Mouse (Mus musculus): ENCODE measurements around the gene Wdr31.
A peak's percentile ranks its signal among the peaks of the same experiment; 100 is the strongest.

Wdr31 gene

DNA sequence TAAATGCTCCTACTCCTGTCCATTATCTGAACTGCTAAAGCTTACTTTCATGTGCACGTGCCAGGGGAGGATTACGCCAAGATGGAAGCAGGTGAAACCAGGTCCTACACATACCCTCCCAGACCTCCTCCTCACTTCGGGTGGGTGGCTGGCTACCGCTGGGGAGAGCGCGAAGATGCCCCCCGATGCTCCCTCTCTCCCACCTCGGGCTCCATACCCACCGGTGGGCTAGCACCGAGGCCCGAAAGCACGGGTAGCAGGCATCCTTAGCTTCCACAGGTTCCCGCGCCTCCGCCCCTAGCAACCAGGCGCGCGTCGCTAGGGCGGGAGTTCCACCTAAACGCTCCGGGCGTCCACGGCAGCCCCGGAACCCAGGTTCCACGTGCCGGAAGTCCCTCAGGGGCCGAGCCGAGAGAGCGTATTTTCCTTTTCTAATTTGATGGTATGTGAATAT lies at the start of gene Wdr31:
TSS of gene Wdr31 (minus strand) at position 299 of the 454 bp plus-strand sequence.
- peak; percentile 83 for DNase-seq (ENCODE audit: inconsistent ontology term)

DNA sequence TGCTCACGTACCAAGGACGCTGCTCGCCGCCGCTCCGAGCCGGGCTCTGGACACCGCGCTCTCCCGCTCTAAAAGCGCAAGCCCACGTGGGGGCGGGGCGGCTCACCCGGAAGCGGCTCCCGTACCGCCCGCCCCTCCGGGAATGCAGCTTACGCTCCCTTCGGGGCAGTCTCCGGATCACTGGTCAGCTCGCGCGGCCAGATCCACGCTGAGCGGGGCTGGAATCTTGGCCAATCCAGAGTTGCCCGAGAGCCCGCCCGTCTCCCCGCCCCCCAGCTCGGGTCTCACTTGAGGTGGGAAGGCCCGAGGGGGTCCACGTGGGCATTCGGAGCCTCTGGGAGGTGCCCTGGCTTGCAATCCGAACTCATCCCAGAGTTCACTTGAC lies 49.1 kb upstream of the Wdr31 start, which contains the start of gene Alad:
TSS of gene Alad (minus strand) at position 70 of the 385 bp plus-strand sequence.
- peak; percentile 94 for DNase-seq (ENCODE audit: inconsistent ontology term)

DNA sequence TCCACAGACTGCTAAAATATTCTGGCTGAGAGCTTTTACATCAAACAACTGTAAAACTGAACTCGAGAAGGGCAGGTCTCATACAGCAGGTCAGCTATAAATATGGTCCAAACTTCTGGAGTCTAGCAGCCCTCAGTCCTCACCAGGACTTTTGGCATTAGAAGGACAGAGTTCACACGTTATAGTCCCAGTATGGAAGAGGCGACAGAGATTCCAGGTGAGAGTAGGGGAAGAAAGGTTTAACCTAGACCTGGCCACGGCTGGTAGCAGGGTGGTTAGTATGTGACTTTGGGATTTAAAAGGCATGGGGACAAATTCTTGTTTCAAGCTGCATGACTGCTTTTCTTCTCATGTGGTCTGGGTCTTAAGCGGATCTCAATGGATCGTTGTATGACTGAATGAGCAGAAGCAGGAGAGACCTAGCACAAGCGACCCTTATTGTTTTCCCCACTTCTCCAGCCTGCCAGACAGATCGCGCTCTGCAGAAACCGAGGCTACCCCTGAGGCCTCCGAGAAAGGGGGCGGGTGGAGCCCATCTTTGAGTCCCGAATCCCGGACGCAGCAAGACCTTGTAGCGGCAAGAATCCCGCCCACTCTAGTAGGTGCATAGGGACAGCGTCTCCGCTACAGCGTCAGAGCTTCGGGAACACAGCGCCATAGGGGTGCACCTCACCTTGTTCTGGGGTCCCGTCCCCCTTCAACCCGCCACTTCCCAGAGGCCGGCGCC lies 48.6 kb upstream of the Wdr31 start:
- no peak for DNase-seq (ENCODE audit: inconsistent ontology term)

DNA sequence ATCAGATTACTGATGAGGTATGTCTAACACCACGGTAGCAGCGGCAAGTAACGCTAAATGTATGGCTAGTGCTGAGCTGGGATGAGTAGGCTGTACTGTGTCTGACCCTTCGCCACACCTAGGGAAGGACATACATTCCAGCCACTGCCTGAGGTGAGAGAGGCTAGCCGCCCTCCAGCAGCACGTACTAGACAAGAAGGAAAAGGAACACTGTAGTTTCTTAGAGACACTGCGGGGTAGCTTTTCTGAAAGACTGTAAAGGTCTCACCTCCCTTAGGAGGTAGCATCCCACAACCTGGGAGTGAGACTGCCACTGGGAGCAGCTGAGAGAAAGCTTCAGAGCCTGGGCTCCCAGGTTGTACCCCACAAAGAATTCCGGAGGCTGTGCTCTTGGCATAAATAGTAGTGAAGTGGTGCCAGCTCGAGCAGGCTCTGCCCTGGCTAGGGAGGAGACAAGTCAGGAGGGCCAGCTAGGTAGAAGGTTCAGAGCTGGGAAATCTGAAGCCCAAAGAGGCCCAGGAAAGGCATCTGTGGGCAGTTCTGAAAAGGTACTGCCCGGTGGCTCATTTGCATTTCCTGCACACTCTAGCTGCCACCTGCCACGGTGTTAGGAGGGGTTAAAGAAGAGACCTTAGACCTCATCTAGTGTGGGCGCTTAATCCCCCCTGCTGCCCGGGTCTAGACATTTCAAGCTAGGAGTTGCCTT lies 47.9 kb upstream of the Wdr31 start:
- no peak for DNase-seq (ENCODE audit: inconsistent ontology term)

DNA sequence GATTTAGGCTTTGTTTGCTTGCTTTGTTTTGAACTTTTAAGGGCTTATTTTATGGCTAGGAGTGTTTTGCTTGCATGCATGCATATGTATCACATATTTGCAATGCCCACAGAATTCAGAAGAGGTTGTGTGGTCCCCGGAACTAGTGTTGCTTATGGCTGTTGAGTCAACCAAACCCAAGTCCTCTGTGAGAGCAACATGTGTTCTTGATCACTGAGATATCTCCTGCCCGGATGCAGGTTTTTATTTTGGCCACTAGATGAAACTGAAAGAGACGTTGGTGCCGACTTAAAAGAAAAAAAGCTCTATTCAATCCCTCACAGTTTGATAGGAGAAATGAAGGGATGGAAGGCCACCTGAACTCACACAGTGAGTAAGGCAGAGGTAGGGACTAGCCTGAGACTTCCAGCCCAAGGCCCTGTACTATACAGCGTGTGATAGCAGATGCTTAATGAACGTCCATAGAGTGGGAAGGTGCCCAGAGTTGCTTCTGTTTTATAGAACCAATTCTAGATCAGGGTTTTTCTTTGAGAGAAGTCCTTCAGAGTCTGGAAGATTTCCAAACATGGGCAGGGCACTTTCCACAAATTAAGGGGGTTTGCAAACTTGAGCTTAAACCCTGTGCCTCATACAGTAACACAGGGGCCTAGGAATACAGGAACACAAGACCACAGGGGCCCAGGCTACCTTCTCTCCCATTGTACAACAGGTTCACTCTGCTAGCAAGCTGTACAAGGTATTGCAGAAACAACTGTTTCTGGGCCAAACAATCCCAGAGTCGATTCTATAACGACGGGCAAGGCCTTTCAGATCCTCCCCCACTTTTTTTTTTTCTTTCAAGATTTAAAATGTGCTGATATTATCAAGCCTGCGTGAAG lies 47.1 kb upstream of the Wdr31 start:
- DNase-seq (ENCODE audit: inconsistent ontology term) = no peak

DNA sequence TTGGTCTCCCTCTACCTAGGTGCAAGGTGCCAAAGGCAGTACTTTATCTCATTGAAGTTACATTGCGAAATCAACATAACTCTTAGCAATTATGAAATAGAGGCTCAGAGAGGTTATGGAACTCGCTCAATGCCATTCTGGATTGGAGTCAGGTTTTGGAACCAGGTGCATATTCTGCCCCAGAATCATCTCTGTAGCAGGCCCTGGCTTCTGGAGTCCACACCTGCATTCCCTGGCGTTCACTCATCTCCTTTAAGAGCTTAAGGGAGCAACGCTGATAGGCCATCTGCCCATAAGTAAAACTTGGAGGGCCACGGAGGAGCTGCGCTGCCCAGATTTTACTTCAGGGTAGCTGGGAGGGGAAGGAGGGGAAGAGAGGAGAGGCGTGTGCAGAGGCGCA lies 46.4 kb upstream of the Wdr31 start:
- DNase-seq (ENCODE audit: inconsistent ontology term) = no peak

DNA sequence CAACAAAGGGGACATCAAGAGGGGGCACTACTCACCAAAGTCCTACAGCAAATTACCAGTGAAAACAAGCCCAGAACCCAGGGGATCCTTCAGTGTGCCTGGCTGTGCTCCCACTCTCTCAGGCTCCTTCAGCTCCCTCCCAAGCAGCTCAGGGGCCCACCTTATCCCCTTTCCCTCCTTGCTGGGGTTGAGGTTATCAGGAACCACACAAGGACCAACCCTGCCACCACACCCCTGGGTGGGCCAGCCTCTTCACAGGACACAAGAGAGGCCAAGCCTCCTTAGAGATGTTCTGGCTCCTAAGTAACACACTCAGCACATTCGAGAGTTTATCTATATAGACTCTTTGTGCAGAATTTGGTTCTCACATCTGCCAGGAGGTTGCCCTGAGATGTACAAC lies 45.9 kb upstream of the Wdr31 start:
- DNase-seq (ENCODE audit: inconsistent ontology term) = no peak

DNA sequence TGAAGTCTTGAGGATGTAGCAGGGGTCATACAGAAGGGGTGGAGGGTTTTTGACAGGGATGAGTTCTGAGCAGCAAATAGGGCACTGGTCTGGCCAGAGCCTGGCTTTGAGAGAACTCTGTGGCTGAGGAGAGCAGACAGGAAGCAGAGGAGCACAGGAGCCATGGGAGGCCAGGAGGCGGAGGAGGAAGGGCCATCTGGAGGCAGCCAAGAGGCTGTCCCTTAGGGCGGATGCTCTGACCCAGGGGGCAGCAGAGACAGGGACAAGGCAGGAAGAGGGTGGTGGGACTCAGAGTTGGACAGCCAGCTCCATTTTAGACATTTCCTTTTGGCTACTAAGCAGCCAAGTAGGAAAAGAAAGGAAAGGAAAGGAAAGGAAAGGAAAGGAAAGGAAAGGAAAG lies 45.4 kb upstream of the Wdr31 start:
- no peak for DNase-seq (ENCODE audit: inconsistent ontology term)

DNA sequence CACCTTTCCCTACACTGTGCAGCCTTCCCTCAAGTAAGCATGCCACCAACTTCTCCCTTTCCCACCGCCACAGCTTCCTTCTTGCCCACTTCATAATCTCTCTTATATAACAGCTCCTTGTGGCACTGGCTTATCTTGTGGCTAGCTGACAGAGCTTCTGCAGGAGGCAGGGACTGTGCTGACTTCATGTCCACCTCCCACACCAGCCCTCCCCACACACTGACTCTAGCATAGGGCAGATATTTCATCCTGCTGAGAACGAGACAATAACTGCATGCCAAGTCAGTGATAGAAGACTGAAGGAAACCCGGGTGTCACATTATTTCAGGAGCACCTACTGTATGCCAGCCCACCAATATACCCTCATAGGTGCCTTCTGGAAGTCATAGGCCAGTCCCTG lies 44.8 kb upstream of the Wdr31 start:
- no peak for DNase-seq (ENCODE audit: inconsistent ontology term)

DNA sequence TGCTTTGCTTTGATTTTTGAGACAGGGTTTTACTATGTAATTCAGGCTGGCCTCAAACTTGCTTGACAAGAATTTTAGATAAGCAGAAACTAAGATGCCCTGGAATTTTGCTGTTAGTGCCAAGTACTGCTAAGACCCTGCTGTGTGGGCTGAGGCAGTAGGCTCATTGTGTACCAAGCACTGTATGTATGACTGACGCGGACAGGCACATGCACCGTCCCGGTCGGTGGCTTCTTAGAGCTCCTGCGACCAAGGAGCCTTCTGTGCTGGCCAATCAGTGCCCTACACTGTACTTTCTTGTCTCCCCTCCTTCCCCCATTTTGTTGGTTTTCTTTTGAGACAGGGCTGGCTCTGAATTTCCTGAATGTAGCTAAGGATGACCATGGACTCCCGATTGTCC lies 44.3 kb upstream of the Wdr31 start:
- no peak for DNase-seq (ENCODE audit: inconsistent ontology term)

DNA sequence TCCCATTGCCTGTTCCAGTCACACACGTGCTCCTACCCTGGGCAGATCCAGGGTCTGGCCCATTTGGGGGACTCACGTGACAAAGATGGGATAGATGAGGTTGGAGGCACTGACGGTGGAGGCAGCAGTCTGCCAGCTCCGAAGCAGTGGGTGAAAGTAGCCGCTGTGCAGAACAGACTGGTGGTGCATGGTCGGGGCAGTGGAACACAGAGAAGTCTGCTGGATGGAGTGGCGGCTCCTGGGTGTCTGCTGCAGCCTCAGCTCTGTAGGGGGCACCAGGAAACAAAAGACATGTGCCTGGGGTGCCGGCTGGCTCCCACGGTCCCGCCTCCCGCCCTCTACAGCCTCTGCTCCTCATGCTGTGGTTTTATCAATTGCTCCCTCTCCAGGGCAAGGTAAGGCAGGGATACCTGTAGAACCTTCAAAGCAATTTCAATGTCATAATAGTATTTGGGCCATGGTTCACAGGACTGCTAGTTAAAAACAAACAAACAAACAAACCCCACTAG lies 43.4 kb upstream of the Wdr31 start:
- DNase-seq (ENCODE audit: inconsistent ontology term) = no peak

DNA sequence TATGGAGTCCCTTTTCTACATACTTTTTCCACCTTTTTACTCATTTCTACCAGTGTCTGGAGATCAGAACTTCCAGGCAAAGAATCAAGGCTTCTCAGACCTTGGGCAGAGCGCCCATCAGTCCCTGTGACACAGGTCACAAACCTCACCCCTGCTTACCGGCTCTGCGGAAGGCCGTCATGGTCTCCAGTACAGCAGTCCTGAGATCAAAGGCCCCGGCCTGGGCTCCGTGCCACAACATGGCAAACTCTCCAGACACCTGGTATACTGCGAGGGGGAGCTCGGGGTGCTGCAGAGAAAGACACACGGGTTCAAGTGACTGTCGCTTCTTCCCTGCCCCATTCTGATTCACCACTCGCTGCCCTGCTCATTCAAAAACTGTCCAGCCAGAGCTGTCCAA lies 39.2 kb upstream of the Wdr31 start:
- DNase-seq (ENCODE audit: inconsistent ontology term) = no peak

DNA sequence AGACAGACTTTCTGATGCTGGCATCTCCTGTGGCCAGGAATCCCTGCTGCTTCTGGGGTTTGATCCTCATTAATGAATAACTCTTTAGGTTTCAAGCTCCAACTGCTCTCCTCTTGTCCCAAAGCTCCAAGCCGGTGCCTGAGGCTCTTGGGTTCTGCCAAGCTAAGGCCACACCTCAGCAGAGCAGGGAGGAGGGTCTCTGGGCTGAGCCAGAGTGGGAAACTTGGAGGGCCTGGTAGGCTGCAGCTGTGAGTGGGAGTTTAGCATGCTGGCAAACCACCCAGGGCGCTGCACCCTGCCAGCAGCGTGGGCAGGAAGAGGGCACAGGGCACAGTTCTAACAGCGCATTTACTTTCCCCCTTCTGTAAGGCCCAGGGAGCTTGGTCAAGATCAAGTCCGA lies 38.1 kb upstream of the Wdr31 start:
- DNase-seq (ENCODE audit: inconsistent ontology term) = peak; percentile 61

DNA sequence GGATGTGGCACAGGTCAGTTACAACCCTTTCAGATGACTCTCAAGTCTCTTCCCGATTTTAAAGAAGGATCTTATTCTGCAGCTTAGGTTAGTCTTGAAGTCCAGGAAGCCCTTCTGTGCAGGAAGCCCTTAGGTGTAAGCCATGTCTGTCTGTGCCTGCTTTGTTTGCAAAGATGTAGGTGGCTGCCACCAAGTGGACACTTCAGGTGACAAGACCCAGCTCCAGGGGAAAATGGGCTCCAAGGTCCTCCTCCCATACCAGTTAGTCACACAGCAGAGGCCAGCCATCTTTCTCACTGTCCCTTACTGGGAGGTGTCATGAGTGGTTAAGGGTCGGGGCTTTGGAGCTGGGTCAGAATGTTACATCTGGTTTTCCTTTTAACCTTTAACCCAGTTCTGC lies 36.1 kb upstream of the Wdr31 start:
- no peak for DNase-seq (ENCODE audit: inconsistent ontology term)

DNA sequence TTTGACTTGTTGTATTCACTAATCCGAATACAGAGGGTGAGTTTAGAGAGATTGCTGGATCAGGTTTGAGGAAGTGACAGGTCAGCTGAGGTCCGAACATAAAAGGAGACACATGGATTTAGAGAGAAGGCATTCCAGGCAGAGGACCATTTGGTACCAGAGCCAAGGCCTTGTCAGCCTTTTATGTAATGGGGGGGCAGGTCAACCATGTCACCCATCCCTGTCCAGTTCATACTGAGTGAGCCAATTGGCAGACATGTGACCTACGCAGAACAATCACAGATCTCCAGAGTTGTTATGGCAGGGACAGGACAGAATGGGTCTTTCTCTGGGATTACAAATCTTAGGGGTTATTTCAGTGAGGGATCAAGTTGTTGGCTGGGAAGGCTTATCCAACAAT lies 35.3 kb upstream of the Wdr31 start:
- no peak for DNase-seq (ENCODE audit: inconsistent ontology term)

DNA sequence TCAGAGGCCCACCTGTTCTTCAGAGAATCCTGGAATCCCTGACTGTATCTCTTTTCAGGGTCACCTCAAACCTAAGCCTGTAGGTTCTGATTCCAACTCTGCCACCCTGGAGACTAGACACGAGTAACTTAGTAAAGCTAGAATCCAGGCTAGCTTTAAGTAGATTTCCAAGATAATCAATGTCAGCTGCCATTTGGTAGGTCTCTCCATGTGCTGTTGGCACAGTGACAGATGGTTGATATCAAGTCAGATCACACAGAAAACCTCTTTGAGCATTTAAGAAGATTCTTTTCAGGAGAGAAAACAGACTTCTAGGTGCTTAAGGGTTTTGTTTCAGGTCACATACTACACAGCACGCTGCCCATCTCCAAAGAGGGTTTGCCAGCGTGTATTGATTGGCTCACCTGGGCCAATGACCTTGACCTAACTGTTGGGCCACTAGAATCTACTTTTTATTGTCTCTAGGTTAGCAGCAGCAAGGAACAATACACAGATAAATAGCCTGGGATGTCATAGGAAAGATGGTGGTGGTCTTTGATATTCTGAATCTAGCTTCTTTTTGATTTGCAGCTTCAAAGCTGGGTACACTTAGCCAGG lies 32.8 kb upstream of the Wdr31 start, which contains the start of gene Hdhd3:
TSS of gene Hdhd3 (minus strand) at position 94 of the 597 bp plus-strand sequence.
- no peak for DNase-seq (ENCODE audit: inconsistent ontology term)

DNA sequence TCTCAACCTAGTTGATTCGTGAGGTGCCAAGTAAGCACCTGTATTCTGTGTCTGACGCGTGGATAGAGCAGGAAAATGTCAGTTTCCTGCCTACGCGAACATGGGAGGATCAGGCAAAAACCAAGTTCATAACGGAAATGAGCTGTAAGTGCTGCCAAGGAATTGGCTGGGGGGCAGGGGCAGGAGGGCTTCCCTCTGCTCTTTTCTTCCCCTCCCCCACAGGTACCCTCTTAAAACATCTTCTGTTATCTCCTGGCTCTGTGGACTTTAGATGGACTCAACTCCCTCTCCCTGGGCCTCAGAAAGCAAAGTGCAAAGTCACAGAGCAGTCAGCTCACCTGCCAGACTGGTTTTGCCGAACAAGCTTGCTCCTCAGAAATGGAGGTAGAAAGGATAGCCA lies 32.3 kb upstream of the Wdr31 start:
- DNase-seq (ENCODE audit: inconsistent ontology term) = no peak

DNA sequence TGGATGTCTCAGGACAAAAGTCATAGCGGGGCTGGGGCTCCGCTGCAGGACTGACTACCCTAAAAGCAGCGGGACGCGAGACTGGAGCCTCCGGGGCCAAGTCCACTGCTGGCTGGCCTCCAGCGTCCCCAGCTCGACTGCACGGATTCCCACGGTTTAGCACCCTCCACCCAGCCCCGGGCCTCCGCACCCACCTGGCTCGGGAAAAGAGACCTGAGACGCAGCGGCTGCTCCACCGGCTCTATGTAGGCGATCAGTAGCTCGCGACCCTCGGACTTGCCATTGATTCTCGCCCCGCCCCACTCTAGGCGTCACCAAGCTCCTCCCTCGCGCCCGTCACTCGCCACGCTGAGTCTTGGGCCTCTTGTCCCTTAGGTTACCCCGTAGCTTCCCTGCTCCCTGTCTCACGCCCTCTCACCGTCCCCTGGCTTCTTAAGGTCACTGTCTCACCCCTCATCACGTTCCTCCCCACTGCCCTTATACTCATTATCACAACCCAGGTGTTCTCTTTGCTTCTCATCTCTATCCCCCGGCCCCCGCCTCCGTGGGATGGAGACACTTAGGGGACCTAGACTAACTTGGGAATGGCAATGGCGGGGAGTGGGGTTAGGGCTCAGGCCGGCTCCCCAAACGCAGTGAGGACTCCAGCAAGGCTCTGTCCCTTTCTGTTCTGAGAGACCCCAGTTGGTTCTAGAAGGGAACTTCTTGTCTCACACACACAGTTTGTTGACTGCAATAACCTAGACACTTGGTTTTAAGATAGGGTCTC lies 31.5 kb upstream of the Wdr31 start:
- peak; percentile 86 for DNase-seq (ENCODE audit: inconsistent ontology term)

DNA sequence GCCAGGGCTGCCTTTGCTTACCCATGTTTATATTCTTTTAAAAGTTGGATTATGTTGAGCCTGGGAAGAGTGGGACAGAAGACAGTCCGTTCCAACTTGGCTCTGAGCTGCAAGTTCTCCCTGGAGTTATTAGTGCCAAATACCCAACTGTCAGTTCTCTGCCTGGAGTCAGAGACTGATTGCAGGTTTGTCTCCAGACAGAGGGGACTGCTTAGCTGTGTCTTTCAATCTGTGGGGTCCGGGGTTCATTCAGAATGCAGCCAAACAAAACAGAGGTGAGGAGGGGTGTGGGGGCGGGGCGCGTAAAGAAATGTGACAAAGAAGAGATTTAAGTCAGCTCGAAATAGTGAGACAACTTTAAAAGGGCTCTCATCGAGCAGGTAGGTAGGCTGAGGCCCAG lies 30.8 kb upstream of the Wdr31 start:
- DNase-seq (ENCODE audit: inconsistent ontology term) = peak; percentile 25

DNA sequence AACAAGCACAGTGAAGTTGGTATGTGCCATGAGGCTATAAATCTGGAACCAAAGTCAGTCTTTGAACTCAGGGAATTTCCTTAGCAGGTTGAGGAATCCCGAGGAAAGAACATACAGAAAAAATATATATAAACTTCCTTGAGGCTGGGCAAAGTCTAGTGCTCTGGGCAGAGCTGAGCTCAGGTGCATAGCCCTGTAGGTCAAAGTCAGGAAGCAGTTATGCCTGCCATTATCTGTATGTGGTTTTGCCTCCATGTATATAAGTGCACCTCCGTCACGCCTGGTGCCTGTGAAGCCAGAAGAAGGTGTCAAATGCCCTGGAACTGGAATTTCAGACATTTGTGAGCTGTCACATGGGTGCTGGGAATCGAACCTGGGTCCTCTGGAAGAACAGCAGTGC lies 30.1 kb upstream of the Wdr31 start:
- DNase-seq (ENCODE audit: inconsistent ontology term) = no peak

DNA sequence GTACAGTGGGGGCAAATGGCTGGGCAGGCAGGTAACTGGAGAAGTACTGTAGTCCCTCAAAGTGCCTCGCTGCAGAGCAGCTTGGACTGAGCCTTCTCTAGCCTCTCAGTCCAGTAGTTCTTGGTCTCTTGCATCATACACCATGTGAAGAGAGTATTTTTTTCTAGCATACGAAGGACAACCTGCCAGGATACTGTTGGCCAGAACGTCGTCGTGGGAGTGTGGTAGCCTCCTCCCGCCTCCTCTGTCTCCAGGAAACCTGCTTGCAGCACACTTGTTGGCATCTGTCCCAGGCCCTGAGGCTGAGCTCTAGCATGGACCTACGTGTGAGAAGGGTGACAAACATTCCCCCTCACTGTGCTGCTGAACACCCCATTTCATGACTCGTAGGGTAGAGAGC lies 26.1 kb upstream of the Wdr31 start:
- DNase-seq (ENCODE audit: inconsistent ontology term) = peak; percentile 25
